Mouse (Mus musculus) stomach, postnatal 0 days (tissue): ENCODE measurements at regions not wholly inside any gene's neighbourhood (a gene's known extent, or its start where the extent isn't known, plus 50 kb on each side); places are given as distances from the start of the nearest gene placed in this dataset.

Experiments
- CTCF ChIP-seq: IDR thresholded peaks from 2 replicates; pipeline ENCODE4 v1.5.1; 2016; ENCODE audit warnings: antibody characterized with exemption, low read depth, mild to moderate bottlenecking, moderate library complexity
- EP300 ChIP-seq: optimal IDR thresholded peaks from 2 replicates; pipeline ENCODE3; 2016; ENCODE audit warnings: antibody characterized with exemption

DNA sequence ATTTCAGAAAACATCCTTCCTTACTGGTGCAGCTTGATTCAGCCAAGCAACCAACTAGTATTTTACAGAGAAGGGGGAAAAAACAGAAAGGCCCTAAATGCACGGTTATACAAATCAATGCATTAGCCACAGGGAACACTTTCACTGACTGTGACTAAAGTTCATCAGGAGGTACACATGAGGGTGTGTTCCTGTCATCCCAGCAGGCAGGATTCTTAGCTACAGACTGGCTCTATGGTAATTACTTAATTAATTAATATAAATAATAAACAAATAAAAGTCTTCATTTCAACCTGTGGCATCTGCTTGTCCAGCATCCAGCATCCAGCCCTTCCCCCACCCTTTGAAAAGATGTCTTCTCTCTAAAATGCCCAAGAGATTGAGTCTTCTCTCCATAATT lies 359.7 kb upstream of the Cd180 start:
- TF ChIP-seq CTCF (no peak), EP300 (no peak)
